Mouse (Mus musculus): ENCODE results near the gene Afap1l2.

Afap1l2 gene

DNA sequence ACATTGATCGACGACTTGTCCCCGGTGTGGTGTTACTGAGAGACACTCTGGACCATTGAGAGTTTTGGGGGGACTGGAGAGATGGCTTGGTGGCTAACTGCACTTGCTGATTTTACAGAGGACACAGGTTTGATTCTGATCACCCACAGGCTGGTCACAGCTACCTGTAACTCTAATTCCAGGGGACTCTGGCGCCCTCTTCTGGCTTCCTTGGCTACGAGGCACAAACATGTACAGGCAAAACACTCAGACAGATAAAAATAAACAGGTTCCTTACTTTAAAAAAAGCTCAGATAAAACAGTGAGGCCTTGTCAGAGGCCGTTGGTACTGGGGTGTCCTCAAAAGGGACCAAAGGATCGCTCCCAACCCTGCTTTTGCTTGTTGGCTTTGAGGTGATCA, 72.3 kb downstream of the Afap1l2 start:
- no peak for DNase-seq

DNA sequence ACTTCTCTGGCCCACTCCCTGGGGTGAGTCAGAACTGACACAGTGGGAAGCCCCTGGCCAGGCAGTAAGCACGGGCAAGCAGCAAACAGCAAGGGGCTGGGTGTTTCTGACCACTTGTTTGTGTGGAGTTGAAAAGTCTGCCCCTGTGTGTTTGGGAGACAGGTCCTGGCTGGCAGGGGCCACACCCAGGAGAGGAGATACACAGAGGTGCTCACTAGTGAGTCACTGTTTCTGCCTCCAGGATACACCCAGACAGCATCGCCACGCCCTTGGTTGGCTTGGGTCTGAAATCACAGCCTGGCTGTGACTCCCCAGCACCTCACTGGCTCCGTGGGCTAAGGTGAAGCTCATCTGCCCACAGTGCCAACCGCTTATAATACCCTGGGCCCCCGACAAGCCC, 72.9 kb downstream of the Afap1l2 start:
- DNase-seq: no peak

- no peak for DNase-seq
These were observed 74.2 kb downstream of the Afap1l2 start for GRCm38 (mm10) chr19:56933800-56934199.

GRCm38 (mm10) chr19:56930029-56930428, 78.0 kb downstream of the Afap1l2 start:
- no peak for DNase-seq

DNA sequence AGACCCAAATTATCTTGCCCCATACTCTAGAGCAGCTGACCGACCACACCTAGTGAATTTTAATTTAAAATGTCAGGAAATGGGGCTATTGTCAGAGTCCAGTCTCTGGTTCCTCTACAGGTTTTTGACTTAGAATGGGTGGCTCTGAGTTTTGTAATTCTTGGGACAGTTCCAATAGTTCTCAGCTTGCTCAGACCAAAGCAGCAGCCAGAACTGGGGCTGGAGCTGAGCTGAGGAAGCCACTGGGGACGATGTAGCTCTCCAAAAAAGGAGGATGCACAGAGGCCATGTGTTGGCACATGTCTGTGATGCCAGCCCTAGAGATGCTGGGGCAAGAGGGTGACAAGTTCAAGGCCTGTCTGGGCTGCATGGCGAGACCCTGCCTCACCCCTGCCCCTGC, 78.6 kb downstream of the Afap1l2 start:
- no peak for DNase-seq

GRCm38 (mm10) chr19:56921744-56922143, 86.3 kb downstream of the Afap1l2 start:
- DNase-seq: no peak

GRCm38 (mm10) chr19:56920232-56920631, 87.8 kb downstream of the Afap1l2 start:
- DNase-seq: no peak

- peak; percentile 94 for DNase-seq
These were observed 88.4 kb downstream of the Afap1l2 start for GRCm38 (mm10) chr19:56919628-56920027.

DNA sequence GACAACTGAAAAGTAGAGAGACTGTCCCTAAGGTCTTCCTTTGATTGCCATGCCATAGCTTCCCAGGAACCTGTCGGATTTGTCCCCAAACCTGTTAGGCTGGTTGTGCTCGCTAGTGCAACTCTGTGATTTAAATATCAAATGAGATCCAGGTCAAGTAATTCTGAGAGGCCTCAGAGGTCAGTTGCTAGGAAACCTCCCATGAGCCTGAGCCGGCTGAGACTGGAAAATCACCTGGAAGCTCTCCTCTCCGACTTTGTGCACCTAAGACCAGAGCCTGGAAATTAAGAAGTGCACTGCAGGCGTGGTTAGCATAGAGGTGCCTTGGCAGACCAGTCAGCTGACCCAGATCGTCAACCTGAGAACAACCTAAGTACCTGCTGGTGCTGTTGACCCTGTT, 92.9 kb downstream of the Afap1l2 start:
- peak; percentile 85 for DNase-seq

DNA sequence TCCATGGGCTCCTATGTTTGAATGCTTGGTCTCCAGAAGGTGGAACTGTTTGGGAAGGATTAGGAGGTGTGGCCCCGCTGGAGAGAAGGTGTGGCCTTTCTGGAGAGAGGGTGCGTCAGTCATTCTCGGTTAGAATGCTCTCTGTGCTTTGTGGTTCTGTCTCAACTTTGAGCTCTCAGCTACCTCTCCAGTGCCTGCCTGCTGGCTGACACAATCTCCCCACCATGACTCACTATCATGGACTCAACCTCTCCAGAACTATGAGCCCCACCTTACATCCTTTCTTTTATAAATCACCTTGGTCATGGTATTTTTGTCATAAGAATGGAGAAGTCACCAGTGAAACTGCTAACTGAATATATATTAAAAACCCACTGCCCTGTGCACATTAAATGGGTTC, 93.4 kb downstream of the Afap1l2 start:
- no peak for DNase-seq

DNA sequence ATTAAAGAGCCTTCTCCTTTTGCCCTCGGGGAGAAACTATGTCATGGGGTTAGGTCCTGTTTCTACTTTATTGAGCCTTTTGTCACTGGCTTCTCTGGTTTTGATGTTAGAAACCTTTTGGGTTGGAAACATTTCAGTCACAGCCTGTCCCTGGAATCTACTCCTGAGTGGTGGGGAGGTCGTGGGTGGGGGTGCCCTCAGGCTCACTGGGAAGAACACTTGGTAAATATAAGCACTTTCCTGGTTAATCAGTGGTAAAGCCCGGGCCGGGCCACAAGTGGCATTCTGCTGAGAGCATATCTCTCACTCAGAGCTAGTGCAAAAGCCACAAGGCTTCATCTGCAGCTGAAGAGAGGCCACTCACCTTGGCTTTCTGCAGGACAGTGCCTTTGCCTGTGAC, 94.3 kb downstream of the Afap1l2 start:
- peak; percentile 74 for DNase-seq

GRCm38 (mm10) chr19:56910561-56910960, 97.5 kb downstream of the Afap1l2 start:
- no peak for DNase-seq

- DNase-seq: peak; percentile 63
These were observed 99.4 kb downstream of the Afap1l2 start for GRCm38 (mm10) chr19:56908472-56909270.

GRCm38 (mm10) chr19:56907850-56908249, 100.2 kb downstream of the Afap1l2 start:
- no peak for DNase-seq

DNA sequence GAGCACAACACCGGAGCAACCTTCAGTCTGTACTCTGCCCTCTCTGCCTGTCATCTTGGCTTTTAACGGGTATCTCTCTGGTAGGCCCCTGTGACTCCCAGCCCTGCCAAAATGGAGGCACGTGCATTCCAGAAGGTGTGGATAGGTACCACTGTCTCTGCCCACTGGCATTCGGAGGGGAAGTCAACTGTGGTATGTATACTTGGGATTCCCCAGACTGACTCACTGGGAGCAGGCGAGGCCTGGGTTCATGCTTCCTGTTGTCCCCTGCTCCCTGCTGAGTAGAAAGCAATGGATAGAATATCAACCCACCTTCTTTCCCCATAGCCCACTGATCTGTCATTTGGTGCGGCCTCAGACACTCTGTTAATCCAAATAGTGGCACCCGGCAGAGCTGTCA, 102.6 kb downstream of the Afap1l2 start:
- no peak for DNase-seq

GRCm38 (mm10) chr19:56904095-56904494, 103.9 kb downstream of the Afap1l2 start:
- DNase-seq: no peak

DNA sequence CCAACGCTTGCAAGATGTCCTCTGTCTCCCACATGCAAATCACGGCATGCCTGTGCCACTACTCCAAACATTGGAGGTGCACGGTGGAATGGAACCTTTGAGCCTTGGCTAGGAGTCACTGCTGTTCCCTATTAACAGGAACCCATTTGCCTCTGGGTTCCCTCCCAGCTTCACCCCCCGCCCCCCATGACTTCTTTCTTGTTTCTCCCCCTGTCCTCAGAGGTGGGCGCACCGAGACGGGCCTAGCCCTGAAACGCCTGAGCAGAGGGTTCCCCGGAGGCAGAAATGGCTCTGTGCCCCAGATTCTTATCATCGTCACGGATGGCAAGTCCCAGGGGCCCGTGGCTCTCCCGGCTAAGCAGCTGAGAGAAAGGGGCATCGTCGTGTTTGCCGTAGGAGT, 110.4 kb downstream of the Afap1l2 start:
- peak; percentile 67 for DNase-seq

- no peak for DNase-seq
These were observed 114.7 kb downstream of the Afap1l2 start for GRCm38 (mm10) chr19:56893326-56893725.

DNA sequence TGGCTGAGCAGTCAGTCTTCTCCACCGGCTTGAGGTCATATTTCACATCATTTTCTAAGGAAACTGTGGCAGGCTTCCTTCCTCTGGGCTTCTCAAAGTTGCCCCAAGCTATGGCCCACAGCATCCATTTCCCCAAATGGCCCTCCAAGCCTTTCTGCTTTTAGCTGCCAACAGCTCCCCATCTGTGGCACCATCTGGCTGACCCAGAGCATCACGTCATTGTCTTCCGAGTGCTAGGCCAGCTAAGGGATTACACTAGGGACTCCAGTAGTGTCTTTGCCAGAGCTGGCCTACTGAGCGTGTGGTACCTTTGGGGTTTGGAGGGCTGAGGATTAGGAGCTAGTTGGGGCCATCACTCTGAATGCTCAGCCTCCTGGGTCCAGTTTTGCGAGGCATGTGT, 115.4 kb downstream of the Afap1l2 start:
- DNase-seq: no peak

DNA sequence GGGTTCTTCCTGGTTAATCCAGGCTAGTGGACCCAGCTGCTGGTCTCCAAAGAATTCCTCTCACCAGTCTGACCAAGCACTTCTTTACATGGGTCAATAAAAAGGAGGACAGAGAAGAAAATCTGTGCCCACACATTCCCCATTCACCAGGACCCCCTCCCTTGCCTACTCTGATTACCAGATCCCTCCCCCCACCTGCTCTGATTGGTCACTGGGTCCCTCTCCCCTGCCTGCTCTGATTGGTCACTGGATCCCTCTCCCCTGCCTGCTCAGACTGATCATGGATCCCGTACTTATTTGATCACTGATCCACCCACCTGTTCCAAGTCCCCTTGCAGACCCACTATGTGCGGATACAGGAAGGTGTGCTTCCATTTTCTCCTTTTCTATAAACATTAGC, 116.6 kb downstream of the Afap1l2 start:
- DNase-seq: no peak

DNA sequence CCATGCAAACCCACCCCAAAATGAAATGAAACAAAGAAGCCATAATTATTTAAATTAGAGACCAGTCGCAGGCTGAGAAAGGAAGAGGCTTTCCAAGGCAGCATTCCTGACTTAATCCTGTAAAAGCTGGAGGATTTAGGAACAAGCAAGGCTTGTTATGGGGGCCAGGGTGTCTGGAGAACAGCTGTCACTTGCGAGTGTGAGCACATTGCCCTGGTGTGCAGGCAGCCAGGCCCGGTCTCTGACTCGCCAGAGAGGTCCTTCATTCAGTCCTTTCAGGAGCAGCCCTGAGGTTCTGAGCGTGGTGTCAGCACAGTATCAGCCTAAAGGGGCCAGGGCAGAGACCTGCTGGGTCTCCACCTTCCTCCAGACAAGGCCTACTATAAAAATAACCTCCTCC, 119.4 kb downstream of the Afap1l2 start:
- DNase-seq: no peak

GRCm38 (mm10) chr19:56887879-56888278, 120.1 kb downstream of the Afap1l2 start:
- DNase-seq: no peak

DNA sequence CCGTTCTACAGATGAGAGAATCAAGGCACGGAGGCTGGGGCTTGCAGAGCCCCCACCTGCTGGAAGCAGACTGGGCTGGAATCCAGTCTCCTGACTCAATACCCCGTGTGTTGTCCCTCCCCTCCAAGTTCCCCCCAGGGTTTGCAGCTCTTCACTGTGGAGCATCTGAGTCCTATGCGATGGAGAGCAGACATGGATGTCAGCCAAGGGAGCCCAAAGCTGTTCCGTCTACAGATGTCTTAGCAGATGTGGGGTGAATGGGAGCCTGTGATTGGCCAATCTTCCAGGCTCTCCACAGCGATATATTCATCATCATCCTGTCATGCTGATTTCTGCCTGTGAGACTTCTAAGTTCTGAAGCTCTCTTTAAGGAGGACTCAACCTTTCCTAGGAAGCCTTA, 130.7 kb downstream of the Afap1l2 start:
- DNase-seq: no peak

- DNase-seq: no peak
These were observed 133.3 kb downstream of the Afap1l2 start for GRCm38 (mm10) chr19:56874601-56875315.

All from kidney, adult 9 months (tissue).